Mouse (Mus musculus): Measurements from ENCODE around the gene Pfkm.

- no peak for TF ChIP-seq POLR2A (IDR thresholded peaks at IDR 0.05; ENCODE audit: extremely low read depth, insufficient read depth, low read length)
- no peak for TF ChIP-seq CTCF (IDR thresholded peaks at IDR 0.05; ENCODE audit: extremely low read depth, insufficient read depth, low read length)
Measured at GRCm38 (mm10) chr15:98051685-98052084, 40.7 kb upstream of the Pfkm start.

Data from cortical plate, adult 2 months (tissue).